Mouse (Mus musculus) heart, embryonic 14.5 days (tissue): ENCODE results near the gene Il16. TPM values are rescaled to one million over a fixed set of nuclear protein-coding genes. Genes with fewer than 3 reads are reported as not detected.

Experiments used
- ATAC-seq: fragments of 200-750 bp; cut with Nextera tagmentation; 2 replicates; pipeline ENCODE4 v1.8.0; 2017; ENCODE audit warnings: low read depth, moderate TSS enrichment; ENCODE audit not compliant: insufficient number of reproducible peaks, insufficient read depth, low FRiP score
- H3K27ac ChIP-seq, 2 experiments: fragments of 200-500 bp in 1 of 2; fragments of 300-500 bp in 1 of 2; sonication (generic) in 1 of 2; replicated peaks in 1 of 2; 2 replicates each; pipeline ENCODE4 v1.5.1; 2012 to 2014; ENCODE audit warnings: low read depth in 2 of 2, low read length in 2 of 2, control low read depth in 1 of 2, mild to moderate bottlenecking in 1 of 2, mixed read lengths in 1 of 2; ENCODE audit not compliant: control insufficient read depth in 1 of 2, insufficient read depth in 1 of 2
- H3K27me3 ChIP-seq: fragments of 300-500 bp; sonication (generic); 2 replicates; pipeline ENCODE4 v1.6.1; 2014; ENCODE audit warnings: mild to moderate bottlenecking, low read length, control low read depth; ENCODE audit not compliant: control insufficient read depth, insufficient read depth
- H3K36me3 ChIP-seq: fragments of 300-500 bp; sonication (generic); 2 replicates; pipeline ENCODE4 v1.6.1; 2014; ENCODE audit warnings: mild to moderate bottlenecking, control low read depth, low read length, mixed read lengths; ENCODE audit not compliant: control insufficient read depth, insufficient read depth
- H3K4me1 ChIP-seq, 2 experiments: fragments of 200-500 bp in 1 of 2; fragments of 300-500 bp in 1 of 2; sonication (generic) in 1 of 2; 2 replicates each; pipeline ENCODE4 v1.6.1; 2012 to 2014; ENCODE audit warnings: low read length in 2 of 2, control low read depth in 1 of 2, mixed read lengths in 1 of 2; ENCODE audit not compliant: control insufficient read depth in 2 of 2, insufficient read depth in 2 of 2
- H3K4me2 ChIP-seq: fragments of 300-500 bp; sonication (generic); 2 replicates; pipeline ENCODE4 v1.6.1; 2014; ENCODE audit warnings: mild to moderate bottlenecking, low read length
- H3K4me3 ChIP-seq, 2 experiments: fragments of 200-500 bp in 1 of 2; fragments of 300-500 bp in 1 of 2; sonication (generic) in 1 of 2; 2 replicates each; pipeline ENCODE4 v1.5.1; 2012 to 2014; ENCODE audit warnings: low read length in 2 of 2, mild to moderate bottlenecking in 2 of 2, control low read depth in 1 of 2, low read depth in 1 of 2, moderate library complexity in 1 of 2; ENCODE audit not compliant: control insufficient read depth in 1 of 2, insufficient read depth in 1 of 2
- H3K9ac ChIP-seq: fragments of 300-500 bp; sonication (generic); 2 replicates; pipeline ENCODE4 v1.6.1; 2014; ENCODE audit warnings: mild to moderate bottlenecking, low read length
- H3K9me3 ChIP-seq: fragments of 300-500 bp; sonication (generic); 2 replicates; pipeline ENCODE4 v1.6.1; 2016; ENCODE audit warnings: low read length, control low read depth; ENCODE audit not compliant: control insufficient read depth
- WGBS: fragments of 180-500 bp; shearing (Covaris S2); extraction: QIAGEN DNeasy Blood & Tissue Kit; methylation state at CpG from one replicate; pipeline ENCODE4 v1.1.7; 2014; 5-methylcytosine and 5-hydroxymethylcytosine counted together
- polyA plus RNA-seq: library from polyadenylated mRNA; unstranded; fragments of >200 nt; fragmentation: Nextera tagmentation; extraction: Ambion mirVana; gene quantifications from 2 replicates; pipeline ENCODE4 v1.2.1, GENCODE M21; 2014

The Il16 gene
- polyA plus RNA-seq, 1 experiment from 2014 or later, result 3.2 TPM

GRCm38 (mm10) chr7:83615815-83616214 is 129.7 kb downstream of the Il16 start:
- WGBS, result 80% methylated on average over 8 of the region's 8 CpGs
- Histone ChIP-seq H3K4me2 (no peak overlapping the region), H3K27me3 (no peaks in the 10 kb centered on the region)

GRCm38 (mm10) chr7:83615272-83615671 is 130.3 kb downstream of the Il16 start:
- H3K4me2 ChIP-seq, result no peak overlapping the region
- H3K4me1 ChIP-seq, result no peaks in the 10 kb centered on the region; a peak in 1 of 4 replicates
- ATAC-seq, result no peak
- 88% methylated on average over 3 of the region's 3 CpGs for WGBS
- no peak overlapping the region for H3K9ac ChIP-seq
- no peak overlapping the region for H3K27ac ChIP-seq
- no peaks in the 10 kb centered on the region for H3K9me3 ChIP-seq
- no peaks in the 10 kb centered on the region for H3K36me3 ChIP-seq
- no peak overlapping the region for H3K4me3 ChIP-seq
- no peaks in the 10 kb centered on the region for H3K27me3 ChIP-seq

More at GRCm38 (mm10) chr7:83615815-83616214, 129.7 kb downstream of the Il16 start:
- Histone ChIP-seq H3K36me3 (no peaks in the 10 kb centered on the region), H3K4me1 (no peaks in the 10 kb centered on the region; a peak in 1 of 4 replicates), H3K9me3 (no peaks in the 10 kb centered on the region), H3K27ac (no peak overlapping the region), H3K9ac (no peak overlapping the region), H3K4me3 (no peak overlapping the region)
- no peak for ATAC-seq

GRCm38 (mm10) chr7:83611886-83612285 is 133.6 kb downstream of the Il16 start:
- H3K27ac ChIP-seq, result no peak overlapping the region
- H3K27me3 ChIP-seq, result no peaks in the 10 kb centered on the region
- H3K9ac ChIP-seq, result no peak overlapping the region
- no peak for ATAC-seq
- H3K9me3 ChIP-seq, result no peaks in the 10 kb centered on the region
- H3K4me3 ChIP-seq, result no peak overlapping the region
- no peaks in the 10 kb centered on the region for H3K36me3 ChIP-seq
- no peaks in the 10 kb centered on the region; a peak in 1 of 4 replicates for H3K4me1 ChIP-seq
- H3K4me2 ChIP-seq, result no peak overlapping the region
- WGBS, result 82% methylated on average over 1 of the region's 1 CpGs

- no peak overlapping the region for H3K9ac ChIP-seq
- H3K27ac ChIP-seq, result no peak overlapping the region
- no peaks in the 10 kb centered on the region for H3K9me3 ChIP-seq
- no peaks in the 10 kb centered on the region for H3K4me1 ChIP-seq
- H3K4me3 ChIP-seq, result no peak overlapping the region
- WGBS, result 95% methylated on average over 4 of the region's 4 CpGs
- no peak overlapping the region for H3K4me2 ChIP-seq
- H3K36me3 ChIP-seq, result no peaks in the 10 kb centered on the region
- no peaks in the 10 kb centered on the region for H3K27me3 ChIP-seq
- ATAC-seq, result no peak
These were observed 135.6 kb downstream of the Il16 start for GRCm38 (mm10) chr7:83609891-83610290.

- ATAC-seq, result no peak
- 79% methylated on average over 2 of the region's 2 CpGs for WGBS
- Histone ChIP-seq H3K4me2 (no peak overlapping the region), H3K9me3 (no peaks in the 10 kb centered on the region), H3K9ac (no peak overlapping the region), H3K4me1 (no peaks in the 10 kb centered on the region), H3K4me3 (no peak overlapping the region), H3K27ac (no peak overlapping the region), H3K36me3 (no peaks in the 10 kb centered on the region), H3K27me3 (no peaks in the 10 kb centered on the region)
These were observed 138.7 kb downstream of the Il16 start for GRCm38 (mm10) chr7:83606796-83607195.

GRCm38 (mm10) chr7:83604180-83604944 is 141.2 kb downstream of the Il16 start:
- no peak for ATAC-seq
- Histone ChIP-seq H3K4me2 (no peak overlapping the region), H3K4me1 (peaks cover 0 to 2% of the 10 kb centered on the region in 2 experiments; a peak in 1 of 4 replicates), H3K4me3 (no peak overlapping the region), H3K27ac (no peak overlapping the region), H3K9me3 (no peaks in the 10 kb centered on the region), H3K27me3 (no peaks in the 10 kb centered on the region), H3K9ac (no peak overlapping the region), H3K36me3 (no peaks in the 10 kb centered on the region)
- 93% methylated on average over 7 of the region's 7 CpGs for WGBS

GRCm38 (mm10) chr7:83599913-83600286 is 145.6 kb downstream of the Il16 start:
- Histone ChIP-seq H3K4me1 (peaks cover 0 to 2% of the 10 kb centered on the region in 2 experiments; a peak in 1 of 4 replicates), H3K4me3 (no peak overlapping the region), H3K9ac (no peak overlapping the region), H3K4me2 (no peak overlapping the region), H3K27ac (no peak overlapping the region), H3K9me3 (no peaks in the 10 kb centered on the region), H3K36me3 (no peaks in the 10 kb centered on the region), H3K27me3 (no peaks in the 10 kb centered on the region)
- no peak for ATAC-seq
- 53% methylated on average over 8 of the region's 8 CpGs for WGBS
